Mouse (Mus musculus) small intestine, adult 2 months (tissue): ENCODE measurements around the gene Dhrs9.

ENCODE experiments used
- CTCF ChIP-seq: fragments of 200-500 bp; IDR thresholded peaks from 2 replicates; pipeline ENCODE4 v1.5.1; 2012; ENCODE audit warnings: low read depth, mild to moderate bottlenecking, control low read depth, inconsistent platforms, low read length, moderate library complexity, mixed read lengths; ENCODE audit not compliant: insufficient replicate concordance, insufficient read length; ENCODE audit errors: extremely low read depth
- POLR2A ChIP-seq: fragments of 200-500 bp; IDR thresholded peaks from 2 replicates; pipeline ENCODE4 v1.6.1; 2012; ENCODE audit warnings: low read depth, mild to moderate bottlenecking, control low read depth, inconsistent platforms, low read length, moderate library complexity

DNA sequence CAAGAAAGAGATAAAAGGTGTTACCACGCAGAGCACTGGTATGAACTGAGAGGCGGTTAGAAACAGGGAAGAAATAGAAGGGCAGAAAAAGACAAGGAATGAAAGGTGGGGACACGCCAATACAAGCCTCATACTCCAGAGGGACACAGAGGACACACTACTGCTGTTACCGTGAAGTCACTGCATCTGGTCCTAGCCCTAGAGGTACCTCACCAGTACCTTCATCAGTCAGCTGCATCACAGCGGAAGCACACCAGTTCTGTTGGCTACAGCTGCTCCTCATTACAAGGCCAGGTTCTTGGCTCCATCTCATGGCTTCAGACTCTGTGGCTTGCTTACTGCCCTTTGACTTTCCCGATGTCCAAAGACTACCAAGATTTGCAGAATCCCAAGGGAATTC lies 21.6 kb downstream of the Dhrs9 start:
- no peak for TF ChIP-seq CTCF
- no peak for TF ChIP-seq POLR2A
